Mouse (Mus musculus): ENCODE measurements at regions not wholly inside any gene's neighbourhood (a gene's known extent, or its start where the extent isn't known, plus 50 kb on each side); places are given as distances from the start of the nearest gene placed in this dataset.

GRCm38 (mm10) chr2:21058940-21059339, 90.3 kb upstream of the Arhgap21 start:
- no peak overlapping the region for H3K4me3 ChIP-seq
- H3K9me3 ChIP-seq = no peaks in the 10 kb centered on the region
- 89% methylated on average over 3 of the region's 3 CpGs for WGBS
- H3K9ac ChIP-seq = no peak overlapping the region
- no peaks in the 10 kb centered on the region for H3K36me3 ChIP-seq
- ATAC-seq (ENCODE audit: low FRiP score, low read depth) = no peak
- peaks cover 15% of the 10 kb centered on the region for H3K4me1 ChIP-seq
- no peak overlapping the region for H3K4me2 ChIP-seq (replicated peaks)
- H3K27me3 ChIP-seq (replicated peaks) = no peaks in the 10 kb centered on the region
- no peak overlapping the region for H3K27ac ChIP-seq

GRCm38 (mm10) chr2:21056450-21057210, 87.9 kb upstream of the Arhgap21 start:
- H3K27me3 ChIP-seq (replicated peaks) = no peaks in the 10 kb centered on the region
- WGBS = 62% methylated on average over 5 of the region's 5 CpGs
- peaks cover 15% of the 10 kb centered on the region for H3K4me1 ChIP-seq
- H3K36me3 ChIP-seq = no peaks in the 10 kb centered on the region
- H3K9ac ChIP-seq = no peak overlapping the region
- ATAC-seq (ENCODE audit: low FRiP score, low read depth) = no peak
- no peaks in the 10 kb centered on the region for H3K9me3 ChIP-seq
- H3K4me2 ChIP-seq (replicated peaks) = no peak overlapping the region
- H3K27ac ChIP-seq = no peak overlapping the region
- no peak overlapping the region for H3K4me3 ChIP-seq

- Histone ChIP-seq H3K4me1 (peaks cover 14% of the 10 kb centered on the region), H3K9ac (no peak overlapping the region), H3K27me3 (replicated peaks) (no peaks in the 10 kb centered on the region), H3K36me3 (no peaks in the 10 kb centered on the region), H3K27ac (no peak overlapping the region), H3K4me2 (replicated peaks) (no peak overlapping the region), H3K9me3 (no peaks in the 10 kb centered on the region), H3K4me3 (no peak overlapping the region)
- no peak for ATAC-seq (ENCODE audit: low FRiP score, low read depth)
- 93% methylated on average over 3 of the region's 3 CpGs for WGBS
Observed at GRCm38 (mm10) chr2:21055416-21055815, 86.7 kb upstream of the Arhgap21 start.

- no peaks in the 10 kb centered on the region for H3K36me3 ChIP-seq
- peaks cover 5% of the 10 kb centered on the region for H3K4me1 ChIP-seq
- no peaks in the 10 kb centered on the region for H3K27me3 ChIP-seq (replicated peaks)
- no peak overlapping the region for H3K4me3 ChIP-seq
- H3K9me3 ChIP-seq = no peaks in the 10 kb centered on the region
- 78% methylated on average over 6 of the region's 6 CpGs for WGBS
- no peak overlapping the region for H3K4me2 ChIP-seq (replicated peaks)
- H3K27ac ChIP-seq = no peak overlapping the region
- H3K9ac ChIP-seq = no peak overlapping the region
- no peak for ATAC-seq (ENCODE audit: low FRiP score, low read depth)
Observed at GRCm38 (mm10) chr2:21054325-21055082, 85.8 kb upstream of the Arhgap21 start.

- no peak overlapping the region for H3K4me2 ChIP-seq (replicated peaks)
- H3K27ac ChIP-seq = no peak overlapping the region
- H3K4me1 ChIP-seq = no peaks in the 10 kb centered on the region
- H3K9me3 ChIP-seq = no peaks in the 10 kb centered on the region
- 81% methylated on average over 5 of the region's 5 CpGs for WGBS
- H3K36me3 ChIP-seq = no peaks in the 10 kb centered on the region
- H3K9ac ChIP-seq = no peak overlapping the region
- no peaks in the 10 kb centered on the region for H3K27me3 ChIP-seq (replicated peaks)
- no peak overlapping the region for H3K4me3 ChIP-seq
- ATAC-seq (ENCODE audit: low FRiP score, low read depth) = no peak
Observed at GRCm38 (mm10) chr2:21053596-21053995, 84.9 kb upstream of the Arhgap21 start.

GRCm38 (mm10) chr2:21048996-21049395, 80.3 kb upstream of the Arhgap21 start:
- Histone ChIP-seq H3K9me3 (no peaks in the 10 kb centered on the region), H3K4me1 (peaks cover 16% of the 10 kb centered on the region; the same call in 1 of the 2 replicates), H3K27me3 (replicated peaks) (no peaks in the 10 kb centered on the region), H3K27ac (no peak overlapping the region), H3K36me3 (no peaks in the 10 kb centered on the region), H3K4me3 (no peak overlapping the region), H3K4me2 (replicated peaks) (no peak overlapping the region), H3K9ac (no peak overlapping the region)
- peak; percentile 60 for ATAC-seq (ENCODE audit: low FRiP score, low read depth)
- WGBS = 19% methylated on average over 5 of the region's 5 CpGs

- Histone ChIP-seq H3K9me3 (no peaks in the 10 kb centered on the region), H3K36me3 (no peaks in the 10 kb centered on the region), H3K4me1 (peaks cover 20% of the 10 kb centered on the region; the same call in 1 of the 2 replicates), H3K4me2 (replicated peaks) (no peak overlapping the region), H3K27ac (peak overlapping the region; percentile 8; the same call in 1 of the 2 replicates), H3K9ac (no peak overlapping the region), H3K4me3 (no peak overlapping the region), H3K27me3 (replicated peaks) (no peaks in the 10 kb centered on the region)
- no peak for ATAC-seq (ENCODE audit: low FRiP score, low read depth)
- WGBS = 82% methylated on average over 6 of the region's 6 CpGs
Observed at GRCm38 (mm10) chr2:21048226-21048625, 79.5 kb upstream of the Arhgap21 start.

GRCm38 (mm10) chr2:21046503-21047116, 77.9 kb upstream of the Arhgap21 start:
- H3K27me3 ChIP-seq (replicated peaks) = no peaks in the 10 kb centered on the region
- no peaks in the 10 kb centered on the region for H3K36me3 ChIP-seq
- 0 out of 2 replicates have a peak, but pooled peaks have one; percentile 6 for ATAC-seq (ENCODE audit: low FRiP score, low read depth)
- H3K4me2 ChIP-seq (replicated peaks) = no peak overlapping the region
- H3K4me1 ChIP-seq = peaks cover 21% of the 10 kb centered on the region; the same call in 1 of the 2 replicates
- WGBS = 27% methylated on average over 9 of the region's 9 CpGs
- no peak overlapping the region for H3K9ac ChIP-seq
- H3K27ac ChIP-seq = no peak overlapping the region; the same call in 1 of the 2 replicates
- H3K4me3 ChIP-seq = no peak overlapping the region
- H3K9me3 ChIP-seq = no peaks in the 10 kb centered on the region

GRCm38 (mm10) chr2:21044781-21045180, 76.1 kb upstream of the Arhgap21 start:
- Histone ChIP-seq H3K36me3 (no peaks in the 10 kb centered on the region), H3K27ac (no peak overlapping the region), H3K9me3 (no peaks in the 10 kb centered on the region), H3K4me1 (peaks cover 21% of the 10 kb centered on the region; the same call in 1 of the 2 replicates), H3K9ac (no peak overlapping the region), H3K27me3 (replicated peaks) (no peaks in the 10 kb centered on the region), H3K4me3 (no peak overlapping the region), H3K4me2 (replicated peaks) (no peak overlapping the region)
- 90% methylated on average over 7 of the region's 7 CpGs for WGBS
- ATAC-seq (ENCODE audit: low FRiP score, low read depth) = no peak

GRCm38 (mm10) chr2:21044007-21044406, 75.3 kb upstream of the Arhgap21 start:
- Histone ChIP-seq H3K9ac (no peak overlapping the region), H3K27me3 (replicated peaks) (no peaks in the 10 kb centered on the region), H3K27ac (no peak overlapping the region), H3K36me3 (no peaks in the 10 kb centered on the region), H3K4me3 (no peak overlapping the region), H3K4me1 (peaks cover 21% of the 10 kb centered on the region; the same call in 1 of the 2 replicates), H3K4me2 (replicated peaks) (0 out of 2 replicates have a peak overlapping the region, but pooled peaks have one; percentile 23), H3K9me3 (no peaks in the 10 kb centered on the region)
- peak; percentile 82 for ATAC-seq (ENCODE audit: low FRiP score, low read depth)
- WGBS = 25% methylated on average over 7 of the region's 7 CpGs

- Histone ChIP-seq H3K9ac (no peak overlapping the region), H3K9me3 (no peaks in the 10 kb centered on the region), H3K27me3 (replicated peaks) (no peaks in the 10 kb centered on the region), H3K4me3 (no peak overlapping the region), H3K4me1 (peaks cover 21% of the 10 kb centered on the region; the same call in 1 of the 2 replicates), H3K4me2 (replicated peaks) (no peak overlapping the region), H3K36me3 (no peaks in the 10 kb centered on the region), H3K27ac (no peak overlapping the region)
- ATAC-seq (ENCODE audit: low FRiP score, low read depth) = no peak
- WGBS = 42% methylated on average over 4 of the region's 4 CpGs
Observed at GRCm38 (mm10) chr2:21043302-21043701, 74.6 kb upstream of the Arhgap21 start.

GRCm38 (mm10) chr2:21037607-21038006, 68.9 kb upstream of the Arhgap21 start:
- Histone ChIP-seq H3K27me3 (replicated peaks) (no peaks in the 10 kb centered on the region), H3K4me2 (replicated peaks) (no peak overlapping the region), H3K9ac (no peak overlapping the region), H3K9me3 (no peaks in the 10 kb centered on the region), H3K4me1 (no peaks in the 10 kb centered on the region), H3K4me3 (no peak overlapping the region), H3K36me3 (no peaks in the 10 kb centered on the region), H3K27ac (no peak overlapping the region)
- 88% methylated on average over 3 of the region's 3 CpGs for WGBS
- ATAC-seq (ENCODE audit: low FRiP score, low read depth) = no peak

Measured in neural tube, embryonic 12.5 days (tissue).